Mouse (Mus musculus): Measurements from ENCODE around the gene Stoml1. TPM values are rescaled to one million over a fixed set of nuclear protein-coding genes. Genes with fewer than 3 reads are reported as not detected.

Gene Stoml1
- total RNA-seq, 2 experiments from 2014 or later = 9.1 to 12.3 TPM

DNA sequence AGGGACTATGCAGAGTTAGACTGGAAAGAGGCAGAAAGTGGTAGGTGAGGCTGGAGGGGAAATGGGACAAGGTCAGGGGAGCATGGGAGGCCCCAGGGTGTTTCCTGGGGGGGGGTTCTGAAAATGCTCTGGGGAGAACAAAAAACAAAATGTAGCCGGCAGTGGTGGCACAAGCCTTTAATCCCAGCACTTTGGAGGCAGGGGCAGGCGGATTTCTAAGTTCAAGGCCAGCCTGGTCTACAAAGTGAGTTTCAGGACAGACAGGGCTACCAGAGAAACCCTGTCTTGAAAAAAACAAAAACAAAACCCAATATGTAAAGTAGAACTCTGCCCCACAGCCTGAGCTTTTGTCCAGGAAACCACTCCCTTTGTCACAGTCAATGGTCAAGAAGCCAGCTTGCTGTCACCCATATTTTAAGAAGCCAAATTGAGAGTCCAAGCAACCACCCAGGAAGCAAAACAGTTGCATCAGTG lies 19.1 kb downstream of the Stoml1 start:
- DNase-seq = no peak

DNA sequence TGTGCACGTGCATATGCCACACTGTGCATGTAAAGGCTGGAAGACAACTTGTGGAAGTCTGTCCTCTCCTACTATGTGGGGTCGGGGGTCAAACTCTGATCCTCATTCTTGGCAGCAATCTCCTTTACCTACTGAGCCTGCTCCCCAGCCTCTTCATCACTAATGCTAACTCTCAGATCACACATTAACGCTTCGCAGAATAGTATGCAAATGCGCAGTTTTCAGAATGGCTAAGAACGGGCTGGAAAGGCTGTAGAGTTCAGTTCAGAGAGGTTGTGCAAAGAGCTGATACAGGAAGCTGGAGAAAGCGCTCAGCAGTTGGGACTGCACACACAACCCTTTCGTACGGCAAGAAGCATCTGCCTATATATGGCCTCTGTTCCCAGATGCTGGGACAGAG lies 19.9 kb downstream of the Stoml1 start:
- DNase-seq = no peak

DNA sequence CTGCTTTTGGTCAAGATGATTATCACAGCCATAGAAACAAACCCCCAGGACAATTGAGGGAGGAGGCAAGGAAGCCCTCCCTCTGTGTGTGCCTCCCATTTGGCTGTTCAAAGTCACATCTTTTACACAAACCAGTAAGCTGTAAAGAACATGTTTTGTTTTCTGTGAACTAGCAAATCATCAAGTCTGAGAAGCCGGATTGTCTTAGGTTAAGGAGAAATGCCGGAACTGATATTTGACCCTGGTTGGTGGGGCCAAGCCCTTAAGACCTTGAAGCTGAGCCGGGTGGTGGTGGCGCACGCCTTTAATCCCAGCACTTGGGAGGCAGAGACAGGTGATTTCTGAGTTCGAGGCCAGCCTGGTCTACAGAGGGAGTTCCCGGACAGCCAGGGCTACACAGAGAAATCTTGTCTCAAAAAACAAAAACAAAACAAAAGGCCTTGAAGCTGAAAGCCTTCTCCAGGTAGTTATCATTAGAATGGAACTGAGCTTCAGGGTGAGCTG lies 21.2 kb downstream of the Stoml1 start:
- no peak for DNase-seq

- DNase-seq = no peak
Observed at GRCm38 (mm10) chr9:58274626-58275025, 21.7 kb downstream of the Stoml1 start.

DNA sequence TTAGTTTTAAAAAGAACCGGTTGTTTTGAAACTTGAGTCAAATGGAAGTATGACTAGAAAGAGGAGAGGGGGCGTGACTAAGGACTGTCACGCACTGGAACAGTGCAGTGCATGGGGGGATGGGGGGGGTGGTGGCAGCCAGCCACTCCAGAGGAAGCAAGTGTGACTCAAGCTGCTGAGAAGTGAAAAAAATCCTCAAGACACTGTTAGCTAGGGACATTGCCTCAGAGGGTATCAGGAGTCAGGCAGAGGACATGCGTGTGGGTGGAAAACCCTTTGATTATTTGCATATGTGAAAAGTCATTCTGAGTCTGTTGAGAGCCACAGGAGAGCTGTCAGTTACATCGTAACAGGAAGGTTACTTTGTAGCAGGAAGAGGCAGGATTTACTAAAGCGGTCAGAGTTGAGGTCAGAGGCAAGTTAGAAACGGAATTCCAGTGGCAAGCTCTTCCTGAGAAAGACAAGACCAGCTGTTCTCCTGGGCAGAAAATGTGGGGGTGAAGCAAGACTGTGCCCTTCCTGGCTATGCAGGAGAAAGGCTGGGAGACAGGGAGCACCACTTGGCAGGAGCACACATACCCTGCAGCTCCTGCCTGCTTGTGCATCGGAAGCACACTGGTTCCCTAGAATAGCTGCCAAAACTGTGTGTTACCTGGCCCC lies 22.3 kb downstream of the Stoml1 start:
- peak; percentile 24 for DNase-seq

GRCm38 (mm10) chr9:58275797-58276196 lies 22.8 kb downstream of the Stoml1 start:
- no peak for DNase-seq

DNA sequence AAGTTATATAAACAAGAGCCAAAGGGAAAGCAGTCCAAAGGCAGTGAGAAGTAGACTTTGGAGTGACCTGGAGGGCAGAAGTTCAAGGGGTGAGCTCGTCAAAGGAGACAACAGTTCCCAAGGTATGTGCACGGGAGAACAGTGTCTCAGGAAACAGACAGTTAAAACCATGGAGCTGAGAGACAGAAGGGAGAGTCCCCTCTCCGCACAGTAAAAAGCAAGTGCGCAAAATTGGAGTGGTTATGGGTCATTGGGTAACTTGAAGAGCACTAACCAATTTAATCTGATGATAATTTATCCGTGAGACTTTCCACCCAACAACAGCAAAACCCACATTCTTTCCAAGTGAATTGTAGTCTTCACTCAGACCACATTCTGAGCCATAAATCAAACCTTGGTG lies 23.4 kb downstream of the Stoml1 start:
- no peak for DNase-seq

- no peak for DNase-seq
Observed at GRCm38 (mm10) chr9:58278313-58278712, 25.3 kb downstream of the Stoml1 start.

DNA sequence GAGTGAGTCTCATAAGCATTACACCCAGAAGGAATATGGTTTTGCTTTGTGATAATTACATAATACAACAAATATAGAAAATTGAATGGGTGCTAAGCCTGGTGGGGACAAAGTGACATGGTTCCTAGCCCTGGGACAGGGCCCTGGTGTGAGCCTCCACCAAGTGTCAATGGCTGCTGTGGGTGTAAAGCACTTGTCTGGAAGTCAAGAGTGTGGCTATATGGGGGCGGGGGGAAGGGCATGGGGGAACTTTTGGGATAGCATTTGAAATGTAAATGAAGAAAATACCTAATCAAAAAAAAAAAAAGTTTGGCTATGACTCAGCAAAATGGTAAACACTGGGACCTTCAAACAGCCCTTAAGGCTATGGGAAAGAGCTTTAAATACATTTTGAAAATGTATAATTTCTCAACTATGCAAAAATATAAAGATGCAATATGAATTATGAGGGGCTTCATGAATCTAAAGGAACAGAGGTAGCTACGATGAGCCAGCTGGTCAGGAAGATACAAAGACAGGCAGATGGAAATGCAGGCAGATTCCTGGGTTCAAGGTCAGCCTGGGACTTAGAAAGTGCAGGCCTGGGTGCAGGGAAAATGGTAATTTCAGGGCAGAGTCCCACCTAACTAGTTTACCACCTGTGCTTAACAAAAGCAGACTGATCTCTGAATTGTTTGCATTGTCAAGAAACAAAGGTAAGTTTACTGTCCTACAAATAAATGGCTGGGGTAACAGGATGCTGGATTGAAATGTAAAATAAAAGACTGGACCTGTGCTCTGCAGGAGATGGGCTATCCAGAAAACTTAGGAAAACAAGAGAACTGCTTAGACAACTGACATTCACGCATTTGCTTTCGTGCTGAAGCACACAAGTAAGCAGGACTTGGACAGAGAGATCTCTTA lies 26.1 kb downstream of the Stoml1 start:
- DNase-seq = no peak

DNA sequence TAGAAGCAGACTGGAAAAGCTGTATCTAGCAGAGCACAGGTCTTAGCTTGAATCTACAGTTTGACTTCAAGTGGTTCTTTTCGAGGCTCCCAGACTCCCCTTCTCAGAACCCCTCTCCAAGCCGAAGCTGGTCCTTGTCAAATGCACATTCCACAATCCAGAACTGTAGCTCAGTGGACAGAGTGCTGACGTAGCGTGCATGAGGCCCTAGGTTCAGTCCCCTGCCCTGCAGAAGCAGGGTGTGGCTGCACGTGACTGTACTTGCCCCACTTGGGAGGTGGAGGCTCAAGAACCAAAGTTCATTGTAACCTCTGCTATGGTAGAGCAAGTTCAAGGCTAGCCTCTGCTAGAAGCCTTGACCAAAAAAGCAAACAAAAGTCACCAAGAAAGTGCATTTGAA lies 26.8 kb downstream of the Stoml1 start:
- no peak for DNase-seq

- DNase-seq = peak; percentile 52
Observed at GRCm38 (mm10) chr9:58280259-58281109, 27.5 kb downstream of the Stoml1 start.

GRCm38 (mm10) chr9:58281597-58281996 lies 28.6 kb downstream of the Stoml1 start:
- peak; percentile 46 for DNase-seq

- no peak for DNase-seq
Observed at GRCm38 (mm10) chr9:58283431-58283830, 30.5 kb downstream of the Stoml1 start.

GRCm38 (mm10) chr9:58289090-58289489 lies 36.1 kb downstream of the Stoml1 start:
- no peak for DNase-seq

DNA sequence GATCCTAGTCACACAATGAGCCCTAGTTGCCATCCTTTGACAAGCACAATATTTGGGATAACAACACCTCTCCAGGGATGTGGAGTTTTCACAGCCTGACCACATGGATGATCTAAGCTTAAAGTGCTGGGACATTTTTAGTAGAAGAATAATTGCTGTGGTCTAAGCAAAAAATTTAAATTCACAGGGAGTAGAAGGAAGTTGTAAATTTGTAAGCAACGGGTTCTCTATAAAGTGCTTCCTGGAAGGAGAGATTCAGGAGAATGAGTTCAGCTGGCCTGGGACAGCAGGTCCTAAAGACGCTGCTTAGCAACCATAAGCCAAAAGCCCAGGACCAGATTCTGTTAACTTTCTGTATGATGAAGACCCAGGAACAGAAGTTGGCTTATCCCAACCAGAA lies 36.9 kb downstream of the Stoml1 start:
- DNase-seq = no peak

GRCm38 (mm10) chr9:58294527-58294926 lies 41.6 kb downstream of the Stoml1 start:
- DNase-seq = no peak

DNA sequence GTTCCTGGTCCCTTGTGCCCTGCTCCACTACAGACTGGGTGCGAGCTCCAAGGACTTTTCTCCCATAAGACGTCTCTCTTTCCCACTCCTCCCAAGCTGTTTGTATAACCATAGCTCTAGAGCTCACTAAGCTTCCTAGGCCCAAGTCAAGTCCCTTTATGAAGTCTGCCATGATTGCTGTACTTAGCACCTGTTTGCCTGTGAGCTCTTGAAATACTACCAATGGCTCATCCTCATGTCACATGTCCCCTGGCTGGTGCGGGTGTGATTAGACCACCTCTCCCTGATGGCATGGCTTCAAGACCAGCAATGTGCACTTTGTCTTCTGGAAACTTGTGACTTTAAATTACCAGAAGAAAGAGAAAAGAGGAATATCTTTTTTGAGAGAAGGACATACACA lies 42.4 kb downstream of the Stoml1 start:
- DNase-seq = no peak

DNA sequence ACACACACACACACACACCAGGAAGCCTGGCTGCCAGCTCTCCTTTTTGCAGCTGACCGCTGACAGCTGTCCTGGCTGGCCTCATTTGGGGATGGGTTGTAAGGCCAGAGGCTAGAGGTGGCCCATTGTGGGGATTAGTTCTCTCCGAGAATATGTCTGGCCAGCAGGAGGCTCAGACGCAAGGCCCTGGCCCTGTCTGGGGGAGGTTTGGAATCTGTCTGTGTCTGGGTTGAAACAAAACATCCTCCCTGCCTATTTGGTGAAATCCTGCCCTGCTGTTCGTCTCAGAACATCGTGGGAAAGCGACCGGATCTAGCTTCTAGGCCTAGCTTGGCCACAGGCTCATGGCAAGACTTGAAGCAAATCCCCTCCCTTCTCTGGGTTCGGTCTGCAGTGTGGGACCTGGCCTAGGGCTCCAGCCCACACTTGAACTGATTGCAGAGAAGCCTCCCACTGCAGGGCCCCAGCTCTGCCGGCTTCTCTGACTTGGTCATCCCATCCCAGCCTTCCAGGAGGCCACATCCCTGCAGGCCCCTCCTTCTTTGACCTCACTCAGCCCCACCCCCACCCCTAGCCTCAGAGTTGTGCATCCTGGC lies 42.9 kb downstream of the Stoml1 start:
- DNase-seq = peak; percentile 73

DNA sequence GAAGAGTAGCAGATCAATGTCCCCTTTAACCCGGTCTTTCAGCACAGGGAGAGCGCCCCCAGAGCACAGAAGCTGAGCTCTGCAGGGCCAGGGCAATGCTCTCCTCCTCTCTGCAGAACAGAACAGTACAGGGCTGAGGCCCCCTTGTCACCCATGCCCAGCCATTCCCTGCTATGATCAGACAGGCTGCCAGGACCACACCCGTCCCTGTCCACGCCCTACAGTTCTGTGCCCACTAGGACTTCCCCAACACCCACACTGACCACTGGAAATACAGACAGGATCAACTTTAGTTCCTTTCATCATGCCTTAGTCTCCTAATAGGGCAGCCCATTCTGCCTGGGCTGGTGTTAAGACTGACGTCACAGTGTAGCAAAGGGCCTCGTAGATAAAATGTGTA lies 44.1 kb downstream of the Stoml1 start:
- DNase-seq = no peak

- DNase-seq = no peak
Observed at GRCm38 (mm10) chr9:58297961-58298477, 45.1 kb downstream of the Stoml1 start.

DNA sequence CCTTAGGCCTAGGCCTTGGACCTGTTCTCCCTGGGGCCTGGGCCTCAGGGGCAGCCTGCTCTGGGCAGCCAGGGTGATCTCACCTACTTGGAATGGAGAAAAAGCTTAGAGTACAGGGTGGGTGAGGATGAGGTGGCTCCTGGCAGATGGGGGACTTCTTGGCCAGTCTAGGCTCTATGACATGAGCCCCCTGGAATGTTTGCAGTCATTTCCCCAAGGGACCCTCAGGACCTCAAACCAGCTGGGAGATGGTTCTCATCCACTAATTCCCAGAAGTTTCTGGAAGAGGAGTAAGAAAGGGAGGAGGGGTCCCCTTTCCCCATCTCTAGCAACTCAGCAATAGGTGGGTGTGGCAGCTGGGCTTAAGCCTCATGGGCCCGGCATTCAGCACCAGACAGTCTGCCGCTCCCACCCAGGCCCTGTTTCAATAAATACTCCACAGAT lies 46.4 kb downstream of the Stoml1 start:
- no peak for DNase-seq

DNA sequence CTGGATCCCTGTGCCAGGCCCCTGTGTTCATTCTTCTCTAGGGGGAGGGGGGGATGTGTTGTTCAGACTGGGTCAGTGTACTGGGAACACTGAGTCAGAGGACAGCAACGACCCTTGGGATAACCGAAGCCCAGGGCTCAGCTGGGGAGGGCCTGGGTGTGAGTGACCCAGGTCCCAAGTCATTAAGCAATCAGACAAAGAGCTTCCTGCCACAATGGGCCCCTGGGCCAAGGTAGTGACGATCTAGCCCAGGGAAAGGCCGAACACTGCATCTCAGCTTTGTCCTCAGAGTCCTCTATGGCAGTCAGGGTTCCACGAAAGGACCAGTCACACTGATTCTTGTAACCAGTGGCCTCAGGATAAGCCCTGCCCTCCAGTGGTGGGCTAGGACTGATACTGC lies 50.2 kb downstream of the Stoml1 start:
- DNase-seq = no peak
